8 mouse cellular contexts compared by ENCODE assay signal in genomic region chr10:76345540-76345902, GRCm38 (mm10). TPM values are rescaled to one million over a fixed set of nuclear protein-coding genes. Genes with fewer than 3 reads are reported as not detected.
DNase-seq lines count a peak whose midpoint lies in the region; ATAC-seq lines count a peak whose summit lies in the region.

No protein-coding gene starts in this region.

- intact Hi-C loops in left cerebral cortex, postnatal 36 days (cut with DNase I), result no loop called here

- WGBS in lung, embryonic 15.5 days, result 2% methylated on average over 12 of the region's 12 CpGs
- 3% methylated on average over 12 of the region's 12 CpGs for WGBS in embryonic facial prominence, embryonic 13.5 days
- 2% methylated on average over 11 of the region's 12 CpGs for WGBS in intestine, embryonic 15.5 days
- 5% methylated on average over 12 of the region's 12 CpGs for WGBS in neural tube, embryonic 14.5 days

- H3K27me3 ChIP-seq in lung, embryonic 15.5 days, result no peaks in the 10 kb centered on the region
- no peaks in the 10 kb centered on the region for H3K27me3 ChIP-seq in embryonic facial prominence, embryonic 13.5 days
- no peaks in the 10 kb centered on the region for H3K27me3 ChIP-seq in intestine, embryonic 15.5 days (replicated peaks)
- no peaks in the 10 kb centered on the region for H3K27me3 ChIP-seq in neural tube, embryonic 14.5 days (ENCODE audit: control insufficient read depth, insufficient read depth, low read length)

- peaks cover 6% of the 10 kb centered on the region for H3K36me3 ChIP-seq in lung, embryonic 15.5 days
- H3K36me3 ChIP-seq in embryonic facial prominence, embryonic 13.5 days, result peaks cover 14% of the 10 kb centered on the region
- peaks cover 3% of the 10 kb centered on the region for H3K36me3 ChIP-seq in intestine, embryonic 15.5 days
- no peaks in the 10 kb centered on the region for H3K36me3 ChIP-seq in neural tube, embryonic 14.5 days (ENCODE audit: control insufficient read depth, insufficient read depth, low read length)

- no peak for DNase-seq in lung, postnatal 10 days
- DNase-seq in adrenal gland, adult 18-20 months (ENCODE audit: low spot score in 2 of 2), result no peak
- no peak for DNase-seq in left cerebral cortex, postnatal 36 days (ENCODE audit: low spot score in 2 of 2)
- no peak for DNase-seq in urinary bladder, postnatal 36 days (ENCODE audit: low spot score in 2 of 2)

- H3K4me3 ChIP-seq in lung, embryonic 15.5 days, result peak overlapping the region; percentile 89
- H3K4me3 ChIP-seq in embryonic facial prominence, embryonic 13.5 days, result peak overlapping the region; percentile 82
- H3K4me3 ChIP-seq in intestine, embryonic 15.5 days (replicated peaks), result peak overlapping the region; percentile 89
- H3K4me3 ChIP-seq in neural tube, embryonic 14.5 days (ENCODE audit: low read depth, low read length), result peak overlapping the region; percentile 97

- H3K4me2 ChIP-seq in lung, embryonic 15.5 days, result peak overlapping the region; percentile 87
- peak overlapping the region; percentile 77 for H3K4me2 ChIP-seq in embryonic facial prominence, embryonic 13.5 days
- H3K4me2 ChIP-seq in intestine, embryonic 15.5 days (replicated peaks), result peak overlapping the region; percentile 72
- H3K4me2 ChIP-seq in neural tube, embryonic 14.5 days (ENCODE audit: low read depth, low read length), result peak overlapping the region; percentile 58

- no peaks in the 10 kb centered on the region for H3K9me3 ChIP-seq in lung, embryonic 15.5 days
- no peaks in the 10 kb centered on the region for H3K9me3 ChIP-seq in embryonic facial prominence, embryonic 13.5 days
- no peaks in the 10 kb centered on the region for H3K9me3 ChIP-seq in intestine, embryonic 15.5 days
- no peaks in the 10 kb centered on the region for H3K9me3 ChIP-seq in neural tube, embryonic 14.5 days (ENCODE audit: control insufficient read depth, low read length)

- H3K4me1 ChIP-seq in lung, embryonic 15.5 days, result peaks cover 25% of the 10 kb centered on the region
- peaks cover 27% of the 10 kb centered on the region for H3K4me1 ChIP-seq in embryonic facial prominence, embryonic 13.5 days
- H3K4me1 ChIP-seq in intestine, embryonic 15.5 days (replicated peaks), result peaks cover 8% of the 10 kb centered on the region; the same call in 1 of the 2 replicates
- H3K4me1 ChIP-seq in neural tube, embryonic 14.5 days (ENCODE audit: control insufficient read depth, insufficient read depth, low read length), result peaks cover 22% of the 10 kb centered on the region; the same call in 1 of the 2 replicates

- no peak; the same call in 1 of the 2 replicates for ATAC-seq in lung, embryonic 15.5 days (ENCODE audit: borderline replicate concordance, extremely low read depth, low FRiP score, low TSS enrichment)
- no peak for ATAC-seq in embryonic facial prominence, embryonic 13.5 days (ENCODE audit: insufficient number of reproducible peaks, insufficient read depth, low FRiP score, low TSS enrichment, low read depth)
- ATAC-seq in intestine, embryonic 15.5 days, result peak; percentile 46
- no peak for ATAC-seq in neural tube, embryonic 14.5 days (ENCODE audit: low read depth)

- peak overlapping the region; percentile 81 for H3K27ac ChIP-seq in lung, embryonic 15.5 days
- peak overlapping the region; percentile 23; the same call in 1 of the 2 replicates for H3K27ac ChIP-seq in embryonic facial prominence, embryonic 13.5 days
- peak overlapping the region; percentile 45 for H3K27ac ChIP-seq in intestine, embryonic 15.5 days
- peak overlapping the region; percentile 8; the same call in 1 of the 2 replicates for H3K27ac ChIP-seq in neural tube, embryonic 14.5 days (ENCODE audit: low read depth, low read length)

- peak overlapping the region; percentile 58 for H3K9ac ChIP-seq in lung, embryonic 15.5 days
- H3K9ac ChIP-seq in embryonic facial prominence, embryonic 13.5 days, result peak overlapping the region; percentile 92
- peak overlapping the region; percentile 84 for H3K9ac ChIP-seq in intestine, embryonic 15.5 days
- H3K9ac ChIP-seq in neural tube, embryonic 14.5 days (replicated peaks; ENCODE audit: low read depth, low read length), result peak overlapping the region; percentile 93

RNA-seq across cellular contexts. Expression of gene Dip2a, which starts 0.4 kb away (rescaled TPM):
- 12.5 TPM in 2 replicates for polyA plus RNA-seq in lung, embryonic 15.5 days (2015; fragmentation: Nextera tagmentation; extraction: Ambion mirVana)
- 12.5 TPM in 2 replicates for polyA plus RNA-seq in embryonic facial prominence, embryonic 13.5 days (2015; fragmentation: Nextera tagmentation; extraction: Ambion mirVana)
- 9.0 and 10.2 TPM in 2 replicates for polyA plus RNA-seq in intestine, embryonic 15.5 days (2015; fragmentation: Nextera tagmentation; extraction: Ambion mirVana)
- polyA plus RNA-seq in neural tube, embryonic 14.5 days (2014; fragmentation: Nextera tagmentation; extraction: Ambion mirVana), result 11.9 and 17.9 TPM in 2 replicates
- 10 to 100 TPM; 22.1 to 23.7 TPM for total RNA-seq in adrenal gland, adult 18-20 months (2021)
- total RNA-seq in left cerebral cortex, postnatal 36 days (2021), result 10 to 100 TPM; 57.4 to 61.4 TPM

Comparison
In these comparisons a context has a peak if more than half of its experiments do, and no peak if none do; other contexts are left out.
1. H3K27ac ChIP-seq: peak in every context shown above with its lines; median percentile 81 in lung, embryonic 15.5 days; 45 in intestine, embryonic 15.5 days; 23 in embryonic facial prominence, embryonic 13.5 days; 8 in neural tube, embryonic 14.5 days.